Mouse (Mus musculus): ENCODE measurements around the gene Gstt1.

GRCm38 (mm10) chr10:75762413-75762812, 36.0 kb downstream of the Gstt1 start:
- TF ChIP-seq CTCF (IDR thresholded peaks at IDR 0.05; ENCODE audit: borderline replicate concordance, extremely low read depth, insufficient read depth, insufficient read length) (no peak), POLR2A (IDR thresholded peaks at IDR 0.05; ENCODE audit: borderline replicate concordance, extremely low read depth, insufficient read depth, insufficient read length, poor library complexity, severe bottlenecking) (no peak)

Data from brain, embryonic 14.5 days (tissue).